Comparison of ENCODE assay signal across 10 mouse cellular contexts in the genomic region with DNA sequence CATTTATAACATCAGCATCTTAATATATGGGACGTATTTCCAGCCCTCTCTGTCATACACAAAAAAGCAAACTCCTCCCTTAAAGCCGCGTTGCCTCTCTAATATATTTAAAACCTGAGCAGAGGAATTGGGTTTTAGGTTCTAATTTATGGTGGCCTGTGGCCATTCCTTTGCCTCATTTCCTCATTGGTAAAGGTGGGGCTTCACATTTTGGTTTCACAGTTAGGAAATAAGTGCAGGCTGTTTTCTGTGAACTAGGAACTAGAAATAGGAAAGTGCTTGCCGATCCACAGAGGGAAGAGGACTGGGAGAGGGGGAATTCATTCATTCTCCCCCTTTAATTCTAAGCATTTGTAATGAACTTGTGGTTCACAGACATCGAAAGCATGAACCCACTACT. TPM values are rescaled to one million over a fixed set of nuclear protein-coding genes. Genes with fewer than 3 reads are reported as not detected.
A peak's percentile ranks its signal among the peaks of the same experiment; 100 is the strongest.
DNase-seq lines count a peak whose midpoint lies in the region; ATAC-seq and TF ChIP-seq lines count a peak whose summit lies in the region.
"Had no signal": no experiment of that assay in that cellular context is flagged by ENCODE, and none has a peak within 500 bp of the region (broad histone marks: within the 10 kb centered on the region; RNA-seq: fewer than 3 reads in every experiment).

No protein-coding gene starts in this region.

- H3K4me3 ChIP-seq in lung, embryonic 16.5 days (ENCODE audit: low read length), result peak overlapping the region; percentile 83
- H3K4me3 ChIP-seq in forebrain, embryonic 10.5 days, result peak overlapping the region; percentile 99
- peak overlapping the region; percentile 99 for H3K4me3 ChIP-seq in limb, embryonic 14.5 days (replicated peaks; ENCODE audit: low read length)
- H3K4me3 ChIP-seq in small intestine, adult 2 months (ENCODE audit: low read depth, low read length), result peak overlapping the region; percentile 23; the same call in 1 of the 2 replicates
- no peak overlapping the region for H3K4me3 ChIP-seq in cerebellum, adult 2 months (replicated peaks; ENCODE audit: insufficient read depth, low read depth, low read length)

- H3K4me1 ChIP-seq in lung, embryonic 16.5 days (replicated peaks; ENCODE audit: control insufficient read depth, insufficient read depth, low read length), result peaks cover 30% of the 10 kb centered on the region
- peaks cover 43% of the 10 kb centered on the region for H3K4me1 ChIP-seq in forebrain, embryonic 10.5 days
- peaks cover 20% of the 10 kb centered on the region for H3K4me1 ChIP-seq in limb, embryonic 14.5 days (ENCODE audit: control insufficient read depth, insufficient read depth, low read length)
- H3K4me1 ChIP-seq in small intestine, adult 2 months (ENCODE audit: control insufficient read depth, insufficient read depth, insufficient read length, low read length), result peaks cover 12% of the 10 kb centered on the region
- peaks cover 5% of the 10 kb centered on the region for H3K4me1 ChIP-seq in cerebellum, adult 2 months (ENCODE audit: control insufficient read depth, insufficient read depth, low read length)

- WGBS in lung, embryonic 16.5 days, result 22% methylated on average over 5 of the region's 5 CpGs
- 48% methylated on average over 5 of the region's 5 CpGs for WGBS in forebrain, embryonic 10.5 days
- 30% methylated on average over 5 of the region's 5 CpGs for WGBS in limb, embryonic 14.5 days
- WGBS in small intestine, adult 2 months, result 2% methylated on average over 5 of the region's 5 CpGs
- 33% methylated on average over 5 of the region's 5 CpGs for WGBS in cerebellum, adult 2 months

- no peak for ATAC-seq in lung, embryonic 16.5 days (ENCODE audit: low read depth)
- ATAC-seq in limb, embryonic 14.5 days (ENCODE audit: low FRiP score, low read depth), result no peak
- ATAC-seq in frontal cortex, adult (ENCODE audit: low TSS enrichment), result no peak

- H3K27ac ChIP-seq in lung, embryonic 16.5 days (ENCODE audit: low read length), result no peak overlapping the region
- H3K27ac ChIP-seq in forebrain, embryonic 10.5 days, result peak overlapping the region; percentile 94; the same call in 1 of the 2 replicates
- no peak overlapping the region for H3K27ac ChIP-seq in limb, embryonic 14.5 days (replicated peaks; ENCODE audit: low read depth, low read length)
- peak overlapping the region; percentile 95 for H3K27ac ChIP-seq in small intestine, adult 2 months (ENCODE audit: insufficient read depth, low read depth, low read length)
- no peak overlapping the region for H3K27ac ChIP-seq in cerebellum, adult 2 months (ENCODE audit: insufficient read depth, low read length)

- no peaks in the 10 kb centered on the region for H3K27me3 ChIP-seq in lung, embryonic 16.5 days (ENCODE audit: control insufficient read depth, insufficient read depth, low read depth, low read length)
- no peaks in the 10 kb centered on the region for H3K27me3 ChIP-seq in forebrain, embryonic 10.5 days (ENCODE audit: poor library complexity, severe bottlenecking)
- H3K27me3 ChIP-seq in limb, embryonic 14.5 days (ENCODE audit: control insufficient read depth, insufficient read depth, low read length), result no peaks in the 10 kb centered on the region
- no peaks in the 10 kb centered on the region for H3K27me3 ChIP-seq in small intestine, adult 2 months (ENCODE audit: control insufficient read depth, insufficient read depth, low read length)
- no peaks in the 10 kb centered on the region for H3K27me3 ChIP-seq in cerebellum, adult 2 months (ENCODE audit: control insufficient read depth, insufficient read depth, low read length)

- no peaks in the 10 kb centered on the region for H3K36me3 ChIP-seq in lung, embryonic 16.5 days (ENCODE audit: control insufficient read depth, insufficient read depth, low read length)
- peaks cover 7% of the 10 kb centered on the region for H3K36me3 ChIP-seq in forebrain, embryonic 10.5 days (replicated peaks)
- peaks cover 4% of the 10 kb centered on the region; the same call in 1 of the 2 replicates for H3K36me3 ChIP-seq in limb, embryonic 14.5 days (ENCODE audit: control insufficient read depth, insufficient read depth, low read length)
- peaks cover 3% of the 10 kb centered on the region for H3K36me3 ChIP-seq in small intestine, adult 2 months (ENCODE audit: control insufficient read depth, insufficient read depth, low read length)

- TF ChIP-seq CTCF in small intestine, adult 2 months (IDR thresholded peaks at IDR 0.05; ENCODE audit: extremely low read depth, insufficient read length, insufficient replicate concordance, low read depth, low read length), result no peak
- no peak for TF ChIP-seq CTCF in cerebellum, adult 2 months (IDR thresholded peaks at IDR 0.05; ENCODE audit: borderline replicate concordance, insufficient read depth, low read depth, low read length)

- peak overlapping the region; percentile 93 for H3K9ac ChIP-seq in lung, embryonic 16.5 days (ENCODE audit: low read length)
- H3K9ac ChIP-seq in limb, embryonic 14.5 days (ENCODE audit: low read depth, low read length, severe bottlenecking), result peak overlapping the region; percentile 89

- no peaks in the 10 kb centered on the region for H3K9me3 ChIP-seq in lung, embryonic 16.5 days (ENCODE audit: control insufficient read depth, low read length)
- H3K9me3 ChIP-seq in forebrain, embryonic 10.5 days, result no peaks in the 10 kb centered on the region
- H3K9me3 ChIP-seq in limb, embryonic 14.5 days (ENCODE audit: control insufficient read depth, low read length), result no peaks in the 10 kb centered on the region

- H3K4me2 ChIP-seq in lung, embryonic 16.5 days (ENCODE audit: low read depth, low read length), result peak overlapping the region; percentile 75
- peak overlapping the region; percentile 74 for H3K4me2 ChIP-seq in limb, embryonic 14.5 days (replicated peaks; ENCODE audit: low read depth, low read length, severe bottlenecking)

- TF ChIP-seq POLR2A in limb, embryonic 14.5 days (IDR thresholded peaks at IDR 0.05; ENCODE audit: borderline replicate concordance, extremely low read depth, insufficient read depth, insufficient read length), result no peak
- no peak for TF ChIP-seq POLR2A in small intestine, adult 2 months (IDR thresholded peaks at IDR 0.05; ENCODE audit: low read depth, low read length)
- TF ChIP-seq POLR2A in cerebellum, adult 2 months (IDR thresholded peaks at IDR 0.05; ENCODE audit: borderline replicate concordance, insufficient read depth, low read length), result no peak

- DNase-seq in lung, postnatal 10 days, result no peak
- no peak for DNase-seq in forebrain, embryonic 10.5 days (ENCODE audit: extremely low spot score, low spot score)
- DNase-seq in limb, embryonic 14.5 days (ENCODE audit: low spot score), result no peak
- no peak for DNase-seq in adrenal gland, postnatal 10 days
- no peak for DNase-seq in cerebellum, adult 2 months

RNA-seq across cellular contexts. Expression of a gene that starts 1.8 kb away (rescaled TPM):
- polyA plus RNA-seq in lung, embryonic 16.5 days (2015; fragmentation: Nextera tagmentation; extraction: Ambion mirVana), result 418 and 448 TPM in 2 replicates
- 345 TPM in 2 replicates for polyA plus RNA-seq in forebrain, embryonic 10.5 days (2016; fragmentation: Nextera tagmentation; extraction: Ambion mirVana)
- 193 and 230 TPM in 2 replicates for polyA plus RNA-seq in limb, embryonic 14.5 days (2012; rRNA removed)
- 344 and 345 TPM in 2 replicates for polyA plus RNA-seq in limb, embryonic 14.5 days (2014; fragmentation: Nextera tagmentation; extraction: Ambion mirVana)
- 110 and 323 TPM in 2 replicates for polyA plus RNA-seq in small intestine, adult 2 months (2012; rRNA removed)
- total RNA-seq in adrenal gland, postnatal 10 days (2021), result 100 to 1,000 TPM; 186 TPM
- polyA plus RNA-seq in cerebellum, adult 2 months (2012; rRNA removed), result 146 and 151 TPM in 2 replicates

RNA-seq across cellular contexts. Expression of a gene that starts 40.7 kb away (rescaled TPM):
- polyA plus RNA-seq in lung, embryonic 16.5 days (2015; fragmentation: Nextera tagmentation; extraction: Ambion mirVana), result 0.19 and 0.40 TPM in 2 replicates
- polyA plus RNA-seq in forebrain, embryonic 10.5 days (2016; fragmentation: Nextera tagmentation; extraction: Ambion mirVana), result 0.14 and 0.33 TPM in 2 replicates
- polyA plus RNA-seq in limb, embryonic 14.5 days (2012; rRNA removed), result not detected in 2 replicates
- 0.25 and 0.34 TPM in 2 replicates for polyA plus RNA-seq in limb, embryonic 14.5 days (2014; fragmentation: Nextera tagmentation; extraction: Ambion mirVana)
- polyA plus RNA-seq in small intestine, adult 2 months (2012; rRNA removed), result 1.8 and 3.1 TPM in 2 replicates
- under 1 TPM in 1 of 2 experiments, not detected in 1; 0.24 TPM for total RNA-seq in adrenal gland, postnatal 10 days (2021)
- polyA plus RNA-seq in cerebellum, adult 2 months (2012; rRNA removed), result not detected in 2 replicates
- total RNA-seq: adrenal gland, adult 8-10 months; left cerebral cortex, adult 8-10 months had no signal

RNA-seq across cellular contexts. Expression of a gene that starts 43.2 kb away (rescaled TPM):
- not detected in 2 replicates for polyA plus RNA-seq in lung, embryonic 16.5 days (2015; fragmentation: Nextera tagmentation; extraction: Ambion mirVana)
- not detected in 2 replicates for polyA plus RNA-seq in forebrain, embryonic 10.5 days (2016; fragmentation: Nextera tagmentation; extraction: Ambion mirVana)
- polyA plus RNA-seq in limb, embryonic 14.5 days (2012; rRNA removed), result not detected in 2 replicates
- polyA plus RNA-seq in limb, embryonic 14.5 days (2014; fragmentation: Nextera tagmentation; extraction: Ambion mirVana), result not detected in 2 replicates
- polyA plus RNA-seq in small intestine, adult 2 months (2012; rRNA removed), result not detected in 2 replicates
- total RNA-seq in adrenal gland, postnatal 10 days (2021), result not detected
- polyA plus RNA-seq in cerebellum, adult 2 months (2012; rRNA removed), result not detected in 2 replicates
- total RNA-seq: left cerebral cortex, adult 8-10 months had no signal

RNA-seq across cellular contexts. Expression of a gene that starts 46.9 kb away (rescaled TPM):
- 252 and 267 TPM in 2 replicates for polyA plus RNA-seq in lung, embryonic 16.5 days (2015; fragmentation: Nextera tagmentation; extraction: Ambion mirVana)
- 245 and 246 TPM in 2 replicates for polyA plus RNA-seq in forebrain, embryonic 10.5 days (2016; fragmentation: Nextera tagmentation; extraction: Ambion mirVana)
- polyA plus RNA-seq in limb, embryonic 14.5 days (2012; rRNA removed), result 174 and 181 TPM in 2 replicates
- polyA plus RNA-seq in limb, embryonic 14.5 days (2014; fragmentation: Nextera tagmentation; extraction: Ambion mirVana), result 228 and 238 TPM in 2 replicates
- 81.6 and 160 TPM in 2 replicates for polyA plus RNA-seq in small intestine, adult 2 months (2012; rRNA removed)
- total RNA-seq in adrenal gland, postnatal 10 days (2021), result 100 to 1,000 TPM; 151 to 159 TPM
- polyA plus RNA-seq in cerebellum, adult 2 months (2012; rRNA removed), result 186 and 198 TPM in 2 replicates

RNA-seq across cellular contexts. Expression of a gene that starts 47.1 kb away (rescaled TPM):
- 123 and 126 TPM in 2 replicates for polyA plus RNA-seq in lung, embryonic 16.5 days (2015; fragmentation: Nextera tagmentation; extraction: Ambion mirVana)
- polyA plus RNA-seq in forebrain, embryonic 10.5 days (2016; fragmentation: Nextera tagmentation; extraction: Ambion mirVana), result 99.7 and 101 TPM in 2 replicates
- polyA plus RNA-seq in limb, embryonic 14.5 days (2012; rRNA removed), result 63.9 and 70.7 TPM in 2 replicates
- 124 and 129 TPM in 2 replicates for polyA plus RNA-seq in limb, embryonic 14.5 days (2014; fragmentation: Nextera tagmentation; extraction: Ambion mirVana)
- polyA plus RNA-seq in small intestine, adult 2 months (2012; rRNA removed), result 36.9 and 62.6 TPM in 2 replicates
- total RNA-seq in adrenal gland, postnatal 10 days (2021), result 100 to 1,000 TPM; 116 to 139 TPM
- 185 and 201 TPM in 2 replicates for polyA plus RNA-seq in cerebellum, adult 2 months (2012; rRNA removed)

Comparison
In these comparisons a context has a peak if more than half of its experiments do, and no peak if none do; other contexts are left out.
1. H3K27ac ChIP-seq: peak in forebrain, embryonic 10.5 days (single experiment) and small intestine, adult 2 months (single experiment); none in lung, embryonic 16.5 days (single experiment), limb, embryonic 14.5 days (single experiment) and cerebellum, adult 2 months (single experiment).